Mouse (Mus musculus) ES-E14 (cell line): Measurements from ENCODE around the gene Klf6. TPM values are rescaled to one million over a fixed set of nuclear protein-coding genes. Genes with fewer than 3 reads are reported as not detected.

Source experiments
- DNase-seq: peaks from one replicate; pipeline ENCODE4 v3.0.0-alpha.2; 2013; ENCODE audit warnings: low read depth, low spot score
- H3K27ac ChIP-seq: 2 replicates; pipeline ENCODE4 v1.5.1; 2012; ENCODE audit warnings: low read depth, mild to moderate bottlenecking, low read length, moderate library complexity, mixed read lengths; ENCODE audit not compliant: poor library complexity, insufficient read depth, severe bottlenecking
- H3K36me3 ChIP-seq: 2 replicates; pipeline ENCODE4 v1.6.1; 2012; ENCODE audit warnings: mild to moderate bottlenecking, low read length, moderate library complexity, mixed read lengths; ENCODE audit not compliant: control insufficient read depth, poor library complexity, insufficient read depth, severe bottlenecking
- H3K4me1 ChIP-seq, 2 experiments: fragments of 150-350 bp in 1 of 2; sonication (generic) in 1 of 2; 2 replicates each; pipeline ENCODE4 v1.6.1; 2012; ENCODE audit warnings: low read length in 2 of 2, mild to moderate bottlenecking in 1 of 2, mixed read lengths in 1 of 2; ENCODE audit not compliant: control insufficient read depth in 2 of 2, insufficient read depth in 2 of 2, poor library complexity in 1 of 2
- H3K4me3 ChIP-seq, 2 experiments: fragments of 150-350 bp in 1 of 2; sonication (generic) in 1 of 2; 2 replicates each; pipeline ENCODE4 v1.5.1; 2012; ENCODE audit warnings: low read length in 2 of 2, low read depth in 1 of 2, mild to moderate bottlenecking in 1 of 2, mixed read lengths in 1 of 2; ENCODE audit not compliant: insufficient read depth in 1 of 2, poor library complexity in 1 of 2, severe bottlenecking in 1 of 2
- H3K9ac ChIP-seq: 2 replicates; pipeline ENCODE4 v1.6.1; 2012; ENCODE audit warnings: low read depth, mild to moderate bottlenecking, low read length, mixed read lengths; ENCODE audit not compliant: poor library complexity, insufficient read depth, severe bottlenecking
- H3K9me3 ChIP-seq: fragments of 150-350 bp; sonication (generic); 2 replicates; pipeline ENCODE4 v1.6.1; 2012; ENCODE audit warnings: low read depth, mild to moderate bottlenecking, low read length; ENCODE audit not compliant: control insufficient read depth, insufficient read depth
- CHD2 ChIP-seq: IDR thresholded peaks from 2 replicates; pipeline ENCODE4 v1.6.1; 2014; ENCODE audit warnings: mild to moderate bottlenecking, low read depth, low read length, inconsistent platforms
- HCFC1 ChIP-seq: IDR thresholded peaks from 2 replicates; pipeline ENCODE4 v1.6.1; 2012; ENCODE audit warnings: low read length, inconsistent platforms, borderline replicate concordance; ENCODE audit not compliant: insufficient read depth
- MAFK ChIP-seq: IDR thresholded peaks from 2 replicates; pipeline ENCODE4 v1.6.1; 2014; ENCODE audit warnings: mild to moderate bottlenecking, low read depth, low read length, inconsistent platforms; ENCODE audit not compliant: insufficient read depth
- ZC3H11A ChIP-seq: IDR thresholded peaks from 2 replicates; pipeline ENCODE4 v1.6.1; 2012; ENCODE audit warnings: low read depth, mild to moderate bottlenecking, inconsistent platforms, low read length, borderline replicate concordance
- ZNF384 ChIP-seq: IDR thresholded peaks from 2 replicates; pipeline ENCODE4 v1.6.1; 2012; ENCODE audit warnings: low read depth, low read length, inconsistent platforms
- in situ Hi-C, 2 experiments: fragments of 600-800 bp; cut with MboI; formaldehyde crosslinking; loops; one replicate each; pipeline ENCODE4 v1.15.1; 2025; ENCODE audit warnings: low sequenced_read_pairs in 2 of 2, inconsistent platforms in 1 of 2; ENCODE audit not compliant: unreplicated experiment in 2 of 2
- total RNA-seq: library from RNA; depleted of rRNA; stranded (reverse); fragments of 300-350 nt; gene quantifications from 2 replicates; pipeline ENCODE4 v1.2.3, GENCODE M21; 2012

The Klf6 gene
- total RNA-seq, 1 experiment: 53.8 TPM

GRCm38 (mm10) chr13:5917360-5917759 is 56.1 kb downstream of the Klf6 start:
- Histone ChIP-seq H3K9ac (no peak overlapping the region), H3K36me3 (no peaks in the 10 kb centered on the region), H3K27ac (no peak overlapping the region), H3K9me3 (no peaks in the 10 kb centered on the region), H3K4me3 (no peak overlapping the region), H3K4me1 (no peaks in the 10 kb centered on the region)
- in situ Hi-C loops: no loop called here
- no peak for DNase-seq
- TF ChIP-seq ZNF384 (no peak), MAFK (no peak), CHD2 (no peak), ZC3H11A (no peak), HCFC1 (no peak)

- no peaks in the 10 kb centered on the region for H3K4me1 ChIP-seq
- in situ Hi-C loops: no loop called here
- no peaks in the 10 kb centered on the region for H3K9me3 ChIP-seq
- H3K27ac ChIP-seq: no peak overlapping the region
- TF ChIP-seq HCFC1: no peak
- no peak for DNase-seq
- no peak overlapping the region for H3K9ac ChIP-seq
- no peaks in the 10 kb centered on the region for H3K36me3 ChIP-seq
- no peak overlapping the region for H3K4me3 ChIP-seq
Measured at GRCm38 (mm10) chr13:5919966-5920365, 58.7 kb downstream of the Klf6 start.
